Mouse (Mus musculus) heart, embryonic 10.5 days (tissue): ENCODE results near the gene Tlr6. TPM values are rescaled to one million over a fixed set of nuclear protein-coding genes. Genes with fewer than 3 reads are reported as not detected.

ENCODE experiments used
- DNase-seq: peaks from one replicate; pipeline ENCODE4 v3.0.0-alpha.2; 2017; ENCODE audit warnings: low spot score
- H3K27ac ChIP-seq: fragments of 300-500 bp; sonication (generic); 2 replicates; pipeline ENCODE4 v1.5.1; 2016; ENCODE audit warnings: mild to moderate bottlenecking
- H3K27me3 ChIP-seq: fragments of 300-500 bp; sonication (generic); 2 replicates; pipeline ENCODE4 v1.6.1; 2016; ENCODE audit warnings: mild to moderate bottlenecking; ENCODE audit not compliant: poor library complexity, insufficient read depth, severe bottlenecking
- H3K36me3 ChIP-seq: fragments of 300-500 bp; sonication (generic); 2 replicates; pipeline ENCODE4 v1.6.1; 2016; ENCODE audit warnings: mild to moderate bottlenecking, moderate library complexity
- H3K4me1 ChIP-seq: fragments of 300-500 bp; sonication (generic); 2 replicates; pipeline ENCODE4 v1.6.1; 2016; ENCODE audit warnings: mild to moderate bottlenecking
- H3K4me3 ChIP-seq: fragments of 300-500 bp; sonication (generic); 2 replicates; pipeline ENCODE4 v1.5.1; 2016; ENCODE audit warnings: mild to moderate bottlenecking, moderate library complexity
- H3K9me3 ChIP-seq: fragments of 300-500 bp; sonication (generic); 2 replicates; pipeline ENCODE4 v1.6.1; 2016; ENCODE audit warnings: mild to moderate bottlenecking, moderate library complexity
- WGBS: fragments of 180-500 bp; shearing (Covaris S2); methylation state at CpG from one replicate; pipeline ENCODE4 v1.1.7; 2016; 5-methylcytosine and 5-hydroxymethylcytosine counted together
- polyA plus RNA-seq: library from polyadenylated mRNA; unstranded; fragments of >200 nt; fragmentation: Nextera tagmentation; extraction: Ambion mirVana; gene quantifications from 2 replicates; pipeline ENCODE4 v1.2.1, GENCODE M21; 2016

Gene Tlr6
- polyA plus RNA-seq = 0.29 and 0.34 TPM in 2 replicates

DNA sequence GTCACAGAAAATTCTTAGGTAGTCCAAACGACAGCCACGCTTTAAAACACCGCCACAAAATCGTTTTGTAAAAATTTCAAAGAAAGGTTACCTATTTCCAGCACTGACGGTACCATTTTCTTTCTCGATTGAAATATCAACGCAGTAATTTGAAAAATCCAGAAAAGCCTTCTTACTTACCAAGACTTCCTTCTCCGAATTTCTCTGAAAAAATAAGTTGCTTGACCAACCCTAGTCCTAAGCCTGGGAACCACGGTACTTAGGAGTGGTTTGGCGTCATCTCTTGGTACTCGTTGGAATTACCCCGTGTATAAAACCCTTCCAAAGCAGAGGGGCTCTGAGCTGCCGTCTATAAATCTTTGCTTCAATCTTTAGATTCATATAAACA is at the start of gene Tlr6:
TSS of gene Tlr6 (minus strand) at position 255 of the 388 bp plus-strand sequence.
- Histone ChIP-seq H3K36me3 (no peaks in the 10 kb centered on the region), H3K27me3 (no peaks in the 10 kb centered on the region), H3K4me1 (no peaks in the 10 kb centered on the region), H3K4me3 (no peak within 1 kb of the TSS), H3K9me3 (no peaks in the 10 kb centered on the region), H3K27ac (no peak within 1 kb of the TSS)
- 78% methylated on average over 13 of the region's 13 CpGs for WGBS
- DNase-seq = no peak

GRCm38 (mm10) chr5:65006011-65006491 is 46.2 kb upstream of the Tlr6 start:
- 34% methylated on average over 4 of the region's 4 CpGs for WGBS
- no peak overlapping the region for H3K4me3 ChIP-seq
- no peaks in the 10 kb centered on the region for H3K27me3 ChIP-seq
- H3K4me1 ChIP-seq = peaks cover 12% of the 10 kb centered on the region; the same call in 1 of the 2 replicates
- H3K9me3 ChIP-seq = no peaks in the 10 kb centered on the region
- no peak for DNase-seq
- H3K36me3 ChIP-seq = peaks cover 34% of the 10 kb centered on the region
- no peak overlapping the region for H3K27ac ChIP-seq

DNA sequence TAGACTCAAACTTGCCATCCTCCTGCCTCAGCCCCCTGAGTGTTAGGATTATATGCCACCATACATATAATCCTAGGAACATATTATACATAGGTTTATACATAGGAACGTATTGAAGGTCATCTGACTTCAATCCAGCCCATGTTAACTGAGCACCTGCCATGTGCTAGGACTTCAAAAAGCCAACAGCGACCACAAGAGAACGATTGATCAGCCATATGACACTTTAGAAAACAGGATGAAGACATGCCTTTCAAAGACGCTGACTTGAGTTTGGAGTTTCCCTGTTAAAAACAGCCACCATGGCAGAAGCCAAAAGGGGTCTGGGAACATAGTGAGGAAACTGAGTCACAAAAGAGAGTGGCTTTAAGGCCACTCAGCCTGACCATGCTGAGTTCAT is 45.4 kb upstream of the Tlr6 start:
- peaks cover 12% of the 10 kb centered on the region; the same call in 1 of the 2 replicates for H3K4me1 ChIP-seq
- no peak for DNase-seq
- H3K9me3 ChIP-seq = no peaks in the 10 kb centered on the region
- WGBS = 88% methylated on average over 4 of the region's 4 CpGs
- no peaks in the 10 kb centered on the region for H3K27me3 ChIP-seq
- H3K36me3 ChIP-seq = peaks cover 26% of the 10 kb centered on the region
- no peak overlapping the region for H3K4me3 ChIP-seq
- no peak overlapping the region for H3K27ac ChIP-seq

GRCm38 (mm10) chr5:65003946-65004535 is 44.1 kb upstream of the Tlr6 start:
- Histone ChIP-seq H3K36me3 (peaks cover 14% of the 10 kb centered on the region; the same call in 1 of the 2 replicates), H3K27ac (no peak overlapping the region), H3K27me3 (no peaks in the 10 kb centered on the region), H3K9me3 (no peaks in the 10 kb centered on the region), H3K4me1 (peaks cover 12% of the 10 kb centered on the region; the same call in 1 of the 2 replicates), H3K4me3 (no peak overlapping the region)
- DNase-seq = no peak
- 77% methylated on average over 7 of the region's 7 CpGs for WGBS

DNA sequence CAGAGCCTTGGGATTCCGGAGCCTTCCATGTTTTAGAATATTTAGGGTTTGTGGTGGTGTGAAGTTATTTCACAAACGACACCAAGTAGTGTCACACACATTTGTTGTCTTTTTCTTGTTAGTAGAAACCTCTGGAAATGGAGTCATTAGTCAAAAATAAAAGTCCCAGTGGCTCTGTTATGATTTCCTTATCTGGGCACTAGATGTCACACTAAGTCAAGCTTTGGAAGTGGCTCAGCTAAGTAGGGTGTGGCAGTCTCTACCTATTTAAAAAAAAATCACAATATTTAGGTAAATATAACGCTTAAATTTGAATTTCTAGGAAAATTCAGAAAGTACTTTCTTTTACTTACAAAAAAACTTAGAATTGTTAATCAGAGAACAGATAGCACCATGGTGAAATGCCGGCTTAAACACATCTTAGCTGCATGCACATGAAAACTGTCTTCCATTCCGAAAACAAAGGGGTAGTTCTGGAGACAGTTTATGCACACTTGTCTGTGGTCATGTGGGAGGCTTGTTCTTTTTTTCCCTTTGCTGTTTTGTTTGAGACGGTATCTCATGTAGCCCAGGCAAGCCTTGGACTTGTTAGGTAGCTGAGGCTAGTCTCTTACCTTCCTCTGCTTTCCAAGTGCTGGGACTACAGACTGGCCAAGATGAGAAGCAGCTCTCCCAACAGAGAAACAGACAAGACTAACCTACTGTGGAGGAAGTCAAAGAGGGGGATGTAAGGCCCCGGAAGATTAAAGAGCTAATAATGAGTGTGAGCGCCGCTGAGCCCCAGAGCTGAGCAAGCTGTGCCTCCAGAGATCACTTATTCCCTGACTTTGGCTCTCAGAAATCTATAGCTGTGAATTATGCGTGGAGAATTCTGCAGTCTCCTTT is 43.3 kb upstream of the Tlr6 start:
- Histone ChIP-seq H3K27me3 (no peaks in the 10 kb centered on the region), H3K27ac (no peak overlapping the region), H3K4me3 (no peak overlapping the region), H3K36me3 (peaks cover 13% of the 10 kb centered on the region), H3K4me1 (peaks cover 12% of the 10 kb centered on the region; the same call in 1 of the 2 replicates), H3K9me3 (no peaks in the 10 kb centered on the region)
- DNase-seq = peak; percentile 51
- WGBS = 64% methylated on average over 10 of the region's 10 CpGs

DNA sequence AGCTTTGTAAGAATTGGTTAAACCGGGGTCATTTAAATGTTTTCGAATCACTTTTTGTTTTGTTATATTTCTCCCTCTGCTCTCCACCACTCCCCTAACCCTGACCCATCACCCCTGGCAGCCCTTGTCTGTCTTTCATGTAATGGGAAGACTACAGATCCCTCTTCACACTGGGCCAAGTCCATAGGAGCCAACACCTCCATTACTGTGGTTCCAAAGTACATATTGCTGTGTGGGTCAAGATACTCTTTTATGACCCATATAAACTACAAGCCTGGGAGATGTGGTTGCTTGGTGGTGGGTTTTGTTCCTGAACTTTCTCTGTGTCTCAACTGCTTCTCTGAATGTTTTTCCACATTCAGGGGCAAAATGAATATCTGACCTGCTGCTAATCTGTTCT is 35.5 kb upstream of the Tlr6 start:
- 91% methylated on average over 2 of the region's 2 CpGs for WGBS

DNA sequence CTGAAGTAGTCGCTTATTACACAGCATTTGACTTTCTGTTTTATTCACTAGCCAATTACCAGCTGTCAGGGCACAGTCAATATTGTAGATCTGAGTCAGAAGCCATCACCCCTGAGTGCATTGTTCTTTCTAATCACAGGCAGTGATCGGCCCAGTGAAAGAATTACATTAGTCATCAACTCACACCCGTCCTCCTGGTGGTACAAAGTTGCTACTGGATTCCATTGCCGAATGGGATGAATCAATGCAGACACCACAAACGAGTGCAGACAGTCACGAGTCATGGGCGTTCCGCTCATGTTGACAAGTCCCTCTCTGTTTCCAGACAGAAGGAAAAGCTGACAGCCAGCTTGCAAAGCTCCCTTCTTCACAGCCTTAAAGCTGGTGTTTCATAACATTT is 32.6 kb upstream of the Tlr6 start:
- Histone ChIP-seq H3K27ac (no peak overlapping the region), H3K9me3 (no peaks in the 10 kb centered on the region), H3K4me3 (no peak overlapping the region), H3K27me3 (no peaks in the 10 kb centered on the region), H3K36me3 (peaks cover 28% of the 10 kb centered on the region), H3K4me1 (no peaks in the 10 kb centered on the region)
- WGBS = 52% methylated on average over 8 of the region's 8 CpGs
- DNase-seq = no peak

More for the DNA sequence above, 35.5 kb upstream of the Tlr6 start:
- Histone ChIP-seq H3K9me3 (no peaks in the 10 kb centered on the region), H3K36me3 (peaks cover 29% of the 10 kb centered on the region), H3K27ac (no peak overlapping the region), H3K4me1 (no peaks in the 10 kb centered on the region), H3K4me3 (no peak overlapping the region), H3K27me3 (no peaks in the 10 kb centered on the region)
- DNase-seq = no peak

DNA sequence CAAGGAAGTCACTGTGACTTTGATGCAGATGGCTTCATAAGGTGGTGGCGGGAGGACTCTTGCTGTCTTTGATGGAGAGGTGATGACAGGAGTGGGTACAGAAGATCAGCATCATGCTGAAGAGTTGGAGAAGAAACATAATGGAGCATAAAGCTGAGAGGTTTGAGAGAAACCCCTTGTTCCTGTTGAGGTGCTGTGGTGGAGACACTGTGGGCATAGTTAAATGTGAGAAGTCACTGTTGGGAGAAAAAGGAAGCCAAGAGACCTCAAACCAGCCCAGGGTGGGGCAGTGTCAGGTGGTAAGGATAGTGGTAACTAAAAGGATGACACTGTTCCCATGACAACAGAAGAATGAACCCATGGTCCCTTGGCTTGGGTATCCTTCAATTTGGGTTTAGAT is 30.0 kb upstream of the Tlr6 start:
- no peak overlapping the region for H3K27ac ChIP-seq
- H3K4me3 ChIP-seq = no peak overlapping the region
- peaks cover 6% of the 10 kb centered on the region; the same call in 1 of the 2 replicates for H3K4me1 ChIP-seq
- H3K9me3 ChIP-seq = no peaks in the 10 kb centered on the region
- H3K27me3 ChIP-seq = no peaks in the 10 kb centered on the region
- WGBS = 90% methylated on average over 1 of the region's 1 CpGs
- no peak for DNase-seq
- peaks cover 17% of the 10 kb centered on the region; the same call in 1 of the 2 replicates for H3K36me3 ChIP-seq

DNA sequence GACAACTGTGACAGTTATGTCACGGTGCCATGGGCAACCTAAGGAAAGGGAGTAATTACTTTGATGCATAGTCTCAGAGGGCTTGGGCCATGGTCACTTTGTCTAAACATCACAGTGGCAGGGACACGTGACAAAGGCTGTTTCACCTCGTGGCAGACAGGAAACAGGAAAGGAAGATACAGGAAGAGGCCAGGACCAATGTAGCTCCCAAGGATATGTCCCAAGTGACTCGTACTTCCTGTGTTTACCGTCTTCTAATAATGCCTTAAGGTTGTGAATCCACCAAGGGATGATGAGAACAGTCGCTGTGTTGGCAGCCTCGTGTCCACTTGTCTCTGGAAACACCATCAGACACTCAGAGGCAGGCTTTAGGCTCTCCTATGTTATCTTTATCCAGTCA is 26.1 kb upstream of the Tlr6 start:
- H3K4me1 ChIP-seq = peaks cover 6% of the 10 kb centered on the region; the same call in 1 of the 2 replicates
- peaks cover 46% of the 10 kb centered on the region for H3K36me3 ChIP-seq
- DNase-seq = no peak
- no peaks in the 10 kb centered on the region for H3K27me3 ChIP-seq
- H3K27ac ChIP-seq = 0 out of 2 replicates have a peak overlapping the region, but pooled peaks have one; percentile 30
- no peak overlapping the region for H3K4me3 ChIP-seq
- whole genome bisulfite sequencing = 52% methylated on average over 7 of the region's 7 CpGs
- no peaks in the 10 kb centered on the region for H3K9me3 ChIP-seq

- no peak for DNase-seq
- Histone ChIP-seq H3K9me3 (no peaks in the 10 kb centered on the region), H3K27ac (no peak overlapping the region), H3K4me3 (no peak overlapping the region), H3K4me1 (no peaks in the 10 kb centered on the region), H3K27me3 (no peaks in the 10 kb centered on the region), H3K36me3 (peaks cover 26% of the 10 kb centered on the region)
- 66% methylated on average over 8 of the region's 8 CpGs for WGBS
These were observed 17.2 kb upstream of the Tlr6 start for GRCm38 (mm10) chr5:64977128-64977527.

DNA sequence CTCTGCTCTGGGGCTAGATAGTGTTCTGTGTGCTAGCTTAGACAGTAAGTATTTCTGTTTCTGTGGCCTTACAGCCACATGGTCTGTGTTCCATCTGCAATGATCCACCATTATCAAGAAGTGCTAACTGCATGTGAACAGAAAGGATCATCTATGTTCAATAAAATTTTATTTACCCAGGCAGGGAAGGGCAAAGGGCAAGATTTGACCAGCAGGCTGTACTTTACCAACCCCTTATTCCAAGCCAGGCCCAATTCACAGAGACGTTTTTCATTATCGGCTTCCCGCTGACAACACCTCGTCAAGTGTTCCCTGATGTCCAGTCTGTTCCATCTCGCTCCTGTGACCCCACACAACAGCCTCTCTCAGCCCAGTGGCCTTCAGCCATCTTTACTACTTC is 15.2 kb upstream of the Tlr6 start:
- H3K27ac ChIP-seq = no peak overlapping the region
- H3K4me1 ChIP-seq = peaks cover 11% of the 10 kb centered on the region
- no peaks in the 10 kb centered on the region for H3K9me3 ChIP-seq
- no peaks in the 10 kb centered on the region for H3K27me3 ChIP-seq
- H3K4me3 ChIP-seq = no peak overlapping the region
- WGBS = 53% methylated on average over 5 of the region's 5 CpGs
- DNase-seq = no peak
- H3K36me3 ChIP-seq = peaks cover 10% of the 10 kb centered on the region; the same call in 1 of the 2 replicates

- Histone ChIP-seq H3K27me3 (0 out of 2 replicates have a peak, but pooled peaks cover 3% of the 10 kb centered on the region), H3K4me1 (peaks cover 22% of the 10 kb centered on the region), H3K27ac (peak within 1 kb of the TSS; percentile 92), H3K36me3 (0 out of 2 replicates have a peak, but pooled peaks cover 4% of the 10 kb centered on the region), H3K9me3 (no peaks in the 10 kb centered on the region), H3K4me3 (peak within 1 kb of the TSS; percentile 86)
- WGBS = under 1% methylated on average over 68 of the region's 68 CpGs
- peak; percentile 86 for DNase-seq
These were observed 10.2 kb upstream of the Tlr6 start, which contains the start of gene Fam114a1 for GRCm38 (mm10) chr5:64969861-64970771. Gene Fam114a1, plus strand, starts transcription at chr5:64970071.
